Mouse (Mus musculus) heart, postnatal 0 days (tissue): ENCODE data around the gene Medag. TPM values are rescaled to one million over a fixed set of nuclear protein-coding genes. Genes with fewer than 3 reads are reported as not detected.

Source experiments
- ATAC-seq: fragments of 200-750 bp; cut with Nextera tagmentation; 2 replicates; pipeline ENCODE4 v1.8.0; 2017; ENCODE audit warnings: low read depth, moderate number of reproducible peaks, moderate library complexity; ENCODE audit not compliant: insufficient read depth
- DNase-seq: peaks from one replicate; pipeline ENCODE4 v3.0.0-alpha.2; 2016; ENCODE audit warnings: low spot score
- H3K27ac ChIP-seq: fragments of 300-500 bp; sonication (generic); 2 replicates; pipeline ENCODE4 v1.5.1; 2014; ENCODE audit warnings: low read depth, mild to moderate bottlenecking
- H3K27me3 ChIP-seq: fragments of 300-500 bp; sonication (generic); 2 replicates; pipeline ENCODE4 v1.6.1; 2014; ENCODE audit warnings: low read length, mixed read lengths; ENCODE audit not compliant: control insufficient read depth, insufficient read depth
- H3K36me3 ChIP-seq: fragments of 300-500 bp; sonication (generic); replicated peaks from 2 replicates; pipeline ENCODE4 v1.6.1; 2014; ENCODE audit warnings: low read length, mixed read lengths; ENCODE audit not compliant: control insufficient read depth, insufficient read depth
- H3K4me1 ChIP-seq: fragments of 300-500 bp; sonication (generic); 2 replicates; pipeline ENCODE4 v1.6.1; 2014; ENCODE audit warnings: antibody characterized with exemption; ENCODE audit not compliant: control insufficient read depth, insufficient read depth
- H3K4me2 ChIP-seq: fragments of 300-500 bp; sonication (generic); 2 replicates; pipeline ENCODE4 v1.6.1; 2014; ENCODE audit warnings: low read depth, mild to moderate bottlenecking, low read length, moderate library complexity
- H3K4me3 ChIP-seq: fragments of 300-500 bp; sonication (generic); 2 replicates; pipeline ENCODE4 v1.5.1; 2014; ENCODE audit warnings: low read depth, low read length
- H3K9ac ChIP-seq: fragments of 300-500 bp; sonication (generic); replicated peaks from 2 replicates; pipeline ENCODE4 v1.6.1; 2014; ENCODE audit warnings: low read depth, low read length, mixed read lengths
- H3K9me3 ChIP-seq: fragments of 300-500 bp; sonication (generic); replicated peaks from 2 replicates; pipeline ENCODE4 v1.6.1; 2016; ENCODE audit warnings: low read length; ENCODE audit not compliant: control insufficient read depth
- CTCF ChIP-seq: IDR thresholded peaks from 2 replicates; pipeline ENCODE4 v1.5.1; 2016; ENCODE audit warnings: antibody characterized with exemption, control low read depth, low read depth
- EP300 ChIP-seq: IDR thresholded peaks from 2 replicates; pipeline ENCODE4 v1.6.1; 2016; ENCODE audit warnings: antibody characterized with exemption, low read depth
- WGBS: fragments of 180-500 bp; shearing (Covaris S2); extraction: QIAGEN DNeasy Blood & Tissue Kit; methylation state at CpG from one replicate; pipeline ENCODE4 v1.1.7; 2014; 5-methylcytosine and 5-hydroxymethylcytosine counted together
- polyA plus RNA-seq: library from polyadenylated mRNA; unstranded; fragments of >200 nt; fragmentation: Nextera tagmentation; extraction: Ambion mirVana; gene quantifications from 2 replicates; pipeline ENCODE4 v1.2.1, GENCODE M21; 2015
- total RNA-seq: library from RNA; depleted of rRNA; stranded (reverse); fragments of >200 nt; gene quantifications from 2 replicates; pipeline ENCODE4 v1.2.3, GENCODE M21; 2014; ENCODE audit warnings: low replicate concordance

Medag gene
- total and polyA plus RNA-seq, 2 experiments from 2014 or later, result 2.0 to 7.7 TPM

DNA sequence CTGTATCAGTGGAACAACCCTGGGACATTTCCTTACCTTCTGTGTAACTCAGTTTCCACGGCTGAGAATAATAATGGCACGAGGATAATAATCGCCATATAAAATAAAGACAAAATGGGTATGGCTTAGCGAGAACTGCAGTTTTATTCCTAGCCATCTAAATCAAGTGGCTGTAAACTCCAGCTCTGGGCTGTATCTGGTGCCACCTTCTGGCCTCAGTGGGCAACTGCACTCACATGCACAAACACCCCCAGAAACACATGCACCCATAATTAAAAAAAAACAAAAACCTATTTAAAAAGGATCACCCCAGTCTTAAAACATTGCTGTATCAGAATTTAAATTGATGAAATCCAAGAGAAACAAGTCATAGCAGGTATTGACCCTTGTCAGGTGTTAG, 5.8 kb downstream of the Medag start:
- TF ChIP-seq CTCF, result 0 out of 2 replicates have a peak, but pooled peaks have one; percentile 11
- TF ChIP-seq EP300, result no peak
- H3K4me2 ChIP-seq, result no peak overlapping the region
- no peak for ATAC-seq
- H3K4me3 ChIP-seq, result no peak overlapping the region
- H3K27ac ChIP-seq, result no peak overlapping the region
- no peak for DNase-seq
- no peak overlapping the region for H3K9ac ChIP-seq
- 86% methylated on average over 4 of the region's 4 CpGs for WGBS
- H3K9me3 ChIP-seq, result no peaks in the 10 kb centered on the region
- 0 out of 2 replicates have a peak, but pooled peaks cover 11% of the 10 kb centered on the region for H3K27me3 ChIP-seq
- no peaks in the 10 kb centered on the region for H3K36me3 ChIP-seq
- H3K4me1 ChIP-seq, result no peaks in the 10 kb centered on the region

DNA sequence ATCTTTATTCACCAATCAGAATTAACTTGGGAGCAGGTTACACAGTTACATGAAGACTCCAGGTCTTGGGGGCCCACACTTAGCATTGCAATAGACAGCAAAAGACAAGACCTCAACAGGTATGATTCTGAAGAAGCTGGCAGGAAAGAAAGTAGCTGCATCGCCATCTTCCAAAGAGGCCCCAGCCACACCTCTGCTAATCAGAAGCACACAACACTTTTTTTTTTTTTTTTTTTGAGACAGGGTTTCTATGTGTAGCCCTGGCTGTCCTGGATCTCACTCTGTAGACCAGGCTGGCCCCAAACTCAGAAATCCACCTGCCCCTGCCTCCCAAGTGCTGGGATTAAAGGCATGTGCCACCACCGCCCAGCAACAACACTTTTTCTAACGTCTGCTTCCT, 15.0 kb downstream of the Medag start:
- Histone ChIP-seq H3K4me2 (no peak overlapping the region), H3K9ac (no peak overlapping the region), H3K27me3 (no peaks in the 10 kb centered on the region), H3K27ac (no peak overlapping the region), H3K36me3 (no peaks in the 10 kb centered on the region), H3K4me3 (no peak overlapping the region), H3K9me3 (no peaks in the 10 kb centered on the region), H3K4me1 (peaks cover 9% of the 10 kb centered on the region; the same call in 1 of the 2 replicates)
- ATAC-seq (no peak), DNase-seq (no peak)
- 79% methylated on average over 3 of the region's 3 CpGs for WGBS
- no peak for TF ChIP-seq EP300
- no peak for TF ChIP-seq CTCF

DNA sequence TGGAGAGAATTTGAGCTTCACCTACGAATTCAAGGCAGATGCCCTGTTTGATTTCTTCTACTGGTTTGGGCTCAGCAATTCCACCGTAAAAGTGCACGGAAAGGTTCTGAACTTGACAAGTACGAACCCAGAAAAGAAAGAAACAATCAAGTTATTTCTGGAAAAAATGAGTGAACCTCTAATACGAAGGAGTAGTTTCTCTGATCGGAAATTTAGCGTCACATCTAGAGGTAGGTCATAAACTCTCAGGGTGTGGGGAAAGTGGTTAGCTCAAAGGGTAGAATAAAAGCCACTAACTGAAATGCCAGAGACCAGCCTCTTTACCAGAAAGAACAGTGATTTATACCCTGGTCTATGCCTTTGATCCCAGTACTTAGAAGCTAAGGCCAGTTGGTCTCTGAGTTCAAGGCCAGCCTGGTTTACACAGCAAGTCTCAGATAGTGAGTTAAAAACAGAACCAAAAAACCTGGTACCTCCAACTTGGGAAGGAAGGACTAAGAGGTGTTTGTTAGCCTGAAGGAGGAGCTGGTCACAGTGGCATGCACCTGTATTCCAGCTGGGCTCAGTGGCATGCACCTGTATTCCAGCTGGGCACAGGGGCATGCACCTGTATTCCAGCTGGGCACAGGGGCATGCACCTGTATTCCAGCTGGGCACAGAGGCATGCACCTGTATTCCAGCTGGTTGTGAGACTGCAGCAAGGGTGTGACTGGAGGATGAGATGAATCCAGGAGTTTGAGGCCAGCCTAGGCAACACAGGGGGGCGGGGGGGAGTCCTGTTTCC, 15.9 kb downstream of the Medag start:
- no peak for TF ChIP-seq CTCF
- no peak for TF ChIP-seq EP300
- 91% methylated on average over 8 of the region's 8 CpGs for WGBS
- no peak for ATAC-seq
- H3K27ac ChIP-seq, result peak overlapping the region; percentile 62; the same call in 1 of the 2 replicates
- DNase-seq, result no peak
- no peaks in the 10 kb centered on the region for H3K9me3 ChIP-seq
- no peaks in the 10 kb centered on the region for H3K27me3 ChIP-seq
- no peak overlapping the region for H3K4me3 ChIP-seq
- peaks cover 9% of the 10 kb centered on the region; the same call in 1 of the 2 replicates for H3K4me1 ChIP-seq
- no peak overlapping the region for H3K9ac ChIP-seq
- no peaks in the 10 kb centered on the region for H3K36me3 ChIP-seq
- no peak overlapping the region for H3K4me2 ChIP-seq

DNA sequence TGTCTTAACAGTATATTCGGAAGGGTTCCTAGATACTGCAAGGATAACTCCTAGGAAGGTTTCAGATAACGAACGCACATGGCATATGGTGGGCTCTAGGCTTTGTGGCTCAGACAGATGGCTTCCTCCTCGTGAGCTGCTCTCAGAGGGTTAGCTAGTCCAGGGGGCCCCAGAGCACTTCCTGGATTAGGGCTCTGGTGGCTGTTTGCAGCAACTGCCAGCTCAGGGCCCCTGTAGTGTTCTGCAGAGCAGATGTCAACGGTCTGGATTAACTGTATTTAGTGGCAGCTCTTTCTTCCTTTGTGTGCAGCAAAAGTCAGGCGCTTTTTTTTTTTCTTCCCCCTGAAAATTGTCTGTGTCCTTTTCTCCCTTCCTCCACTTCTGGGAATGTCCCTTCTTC, 16.8 kb downstream of the Medag start:
- no peaks in the 10 kb centered on the region for H3K27me3 ChIP-seq
- H3K4me2 ChIP-seq, result peak overlapping the region; percentile 7; the same call in 1 of the 2 replicates
- H3K4me1 ChIP-seq, result peaks cover 9% of the 10 kb centered on the region; the same call in 1 of the 2 replicates
- H3K27ac ChIP-seq, result peak overlapping the region; percentile 62; the same call in 1 of the 2 replicates
- no peak for DNase-seq
- H3K4me3 ChIP-seq, result no peak overlapping the region
- ATAC-seq, result peak; percentile 66
- no peak for TF ChIP-seq CTCF
- no peak for TF ChIP-seq EP300
- no peaks in the 10 kb centered on the region for H3K9me3 ChIP-seq
- H3K36me3 ChIP-seq, result no peaks in the 10 kb centered on the region
- no peak overlapping the region; the same call in 1 of the 2 replicates for H3K9ac ChIP-seq
- 10% methylated on average over 6 of the region's 6 CpGs for WGBS

DNA sequence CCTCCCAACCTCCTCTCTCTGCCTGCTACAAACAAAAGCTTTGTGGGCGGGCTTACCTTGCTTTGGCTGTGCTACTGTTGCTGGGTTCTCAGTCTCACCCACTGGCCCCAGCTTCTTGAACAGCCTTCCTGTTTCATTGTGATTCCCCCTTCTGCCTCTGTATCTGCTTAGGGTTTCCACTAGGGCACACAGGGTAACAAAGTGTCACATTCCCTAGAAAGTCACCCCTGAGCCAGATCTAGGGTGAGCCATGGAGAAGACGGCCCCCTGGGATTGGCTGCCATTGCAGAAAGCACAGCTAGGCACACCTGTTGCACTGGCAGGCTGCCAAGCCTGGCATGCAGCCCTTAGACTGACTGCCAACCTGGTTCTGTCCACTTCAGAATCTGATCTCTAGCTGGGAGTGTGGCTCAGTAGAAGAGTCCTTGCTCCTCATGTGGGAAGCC, 17.3 kb downstream of the Medag start:
- peaks cover 9% of the 10 kb centered on the region; the same call in 1 of the 2 replicates for H3K4me1 ChIP-seq
- no peak overlapping the region; the same call in 1 of the 2 replicates for H3K9ac ChIP-seq
- no peaks in the 10 kb centered on the region for H3K27me3 ChIP-seq
- peak; percentile 51 for ATAC-seq
- H3K9me3 ChIP-seq, result no peaks in the 10 kb centered on the region
- no peaks in the 10 kb centered on the region for H3K36me3 ChIP-seq
- peak overlapping the region; percentile 7; the same call in 1 of the 2 replicates for H3K4me2 ChIP-seq
- H3K4me3 ChIP-seq, result no peak overlapping the region
- peak overlapping the region; percentile 62; the same call in 1 of the 2 replicates for H3K27ac ChIP-seq
- 29% methylated on average over 2 of the region's 2 CpGs for WGBS
- no peak for TF ChIP-seq EP300
- TF ChIP-seq CTCF, result no peak
- DNase-seq, result no peak
